Mouse (Mus musculus) C2C12 (cell line): ENCODE data around the gene Kng1.
"Not testable (repeated sequence)": the region's sequence is repeated elsewhere in the genome, so short reads cannot be mapped to it uniquely, and the experiment has no call there.

Experiments
- CEBPB ChIP-seq: IDR thresholded peaks from one replicate; pipeline ENCODE4 v1.6.1; 2011; ENCODE audit warnings: low read depth, mild to moderate bottlenecking, control low read depth, moderate library complexity
- CTCF ChIP-seq: IDR thresholded peaks from one replicate; pipeline ENCODE4 v1.5.1; 2011; ENCODE audit not compliant: control insufficient read depth, insufficient read depth, insufficient read length
- MAX ChIP-seq: IDR thresholded peaks from one replicate; pipeline ENCODE4 v1.6.1; 2011; ENCODE audit warnings: mild to moderate bottlenecking, control low read depth
- MYOD1 ChIP-seq: IDR thresholded peaks from one replicate; pipeline ENCODE4 v1.6.1; 2011; ENCODE audit warnings: low read depth; ENCODE audit not compliant: control insufficient read depth, insufficient read length
- MYOG ChIP-seq: IDR thresholded peaks from one replicate; pipeline ENCODE4 v1.6.1; 2011; ENCODE audit not compliant: control insufficient read depth, insufficient read length; ENCODE audit errors: extremely low read depth
- USF1 ChIP-seq: IDR thresholded peaks from one replicate; pipeline ENCODE4 v1.6.1; 2011; ENCODE audit warnings: low read depth, mild to moderate bottlenecking, control low read depth, moderate library complexity

DNA sequence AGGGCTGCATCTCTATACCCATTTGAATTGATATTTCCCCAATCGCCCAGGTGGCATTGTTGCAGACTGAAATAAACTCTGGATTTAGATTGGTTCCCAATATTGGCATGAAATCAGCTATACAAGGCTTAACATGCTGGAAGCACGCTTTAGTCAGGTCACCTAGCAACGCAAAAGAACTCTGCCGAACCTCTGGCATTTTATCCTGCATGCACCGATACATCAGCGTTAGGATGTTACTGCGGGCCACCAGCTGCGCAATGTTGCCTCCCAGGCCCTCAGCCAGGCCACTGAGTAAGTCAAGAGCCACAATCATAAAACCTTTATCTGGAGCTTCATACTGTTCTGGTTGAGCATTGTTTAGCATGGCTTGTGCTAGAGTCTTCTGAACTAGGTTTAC lies 43.0 kb upstream of the Kng1 start:
- TF ChIP-seq MYOG, USF1, MAX, CTCF, MYOD1, CEBPB: not testable (repeated sequence)
